Mouse (Mus musculus) spleen, adult 2 months (tissue): Measurements from ENCODE around the gene Edar.

Experiments used
- CTCF ChIP-seq: fragments of 200-500 bp; IDR thresholded peaks from 2 replicates; pipeline ENCODE4 v1.5.1; 2011; ENCODE audit warnings: mild to moderate bottlenecking, inconsistent platforms; ENCODE audit not compliant: insufficient read depth, insufficient read length, insufficient replicate concordance; ENCODE audit errors: extremely low read depth
- POLR2A ChIP-seq: fragments of 200-500 bp; IDR thresholded peaks from 2 replicates; pipeline ENCODE4 v1.6.1; 2011; ENCODE audit warnings: low read depth, low read length, inconsistent platforms

- TF ChIP-seq CTCF: no peak
- no peak for TF ChIP-seq POLR2A
These were observed 38.9 kb downstream of the Edar start for GRCm38 (mm10) chr10:58636431-58637080.
